Mouse (Mus musculus): ENCODE results near the gene Ccna1. TPM values are rescaled to one million over a fixed set of nuclear protein-coding genes. Genes with fewer than 3 reads are reported as not detected.

Ccna1 gene
- polyA plus RNA-seq, 1 experiment, result not detected

GRCm38 (mm10) chr3:55056376-55056775, 1.1 kb upstream of the Ccna1 start:
- H3K4me1 ChIP-seq (ENCODE audit: control insufficient read depth, insufficient read depth, low read length), result no peaks in the 10 kb centered on the region
- WGBS, result 61% methylated on average over 8 of the region's 8 CpGs
- TF ChIP-seq POLR2A (IDR thresholded peaks at IDR 0.05; ENCODE audit: borderline replicate concordance, control insufficient read depth, low read depth, low read length) (no peak), CTCF (IDR thresholded peaks at IDR 0.05; ENCODE audit: control insufficient read depth, insufficient read depth, low read length) (no peak)
- H3K4me3 ChIP-seq (replicated peaks; ENCODE audit: control insufficient read depth, low read depth, low read length), result no peak overlapping the region
- H3K27ac ChIP-seq (ENCODE audit: control insufficient read depth, insufficient read depth, low read depth, low read length, poor library complexity), result no peak overlapping the region

GRCm38 (mm10) chr3:55055747-55056120, 433 bp upstream of the Ccna1 start:
- 10% methylated on average over 11 of the region's 11 CpGs for WGBS
- Histone ChIP-seq H3K4me3 (replicated peaks; ENCODE audit: control insufficient read depth, low read depth, low read length) (no peak overlapping the region), H3K4me1 (ENCODE audit: control insufficient read depth, insufficient read depth, low read length) (no peaks in the 10 kb centered on the region), H3K27ac (ENCODE audit: control insufficient read depth, insufficient read depth, low read depth, low read length, poor library complexity) (no peak overlapping the region)
- TF ChIP-seq POLR2A (IDR thresholded peaks at IDR 0.05; ENCODE audit: borderline replicate concordance, control insufficient read depth, low read depth, low read length) (no peak), CTCF (IDR thresholded peaks at IDR 0.05; ENCODE audit: control insufficient read depth, insufficient read depth, low read length) (no peak)

- Histone ChIP-seq H3K4me1 (ENCODE audit: control insufficient read depth, insufficient read depth, low read length) (no peaks in the 10 kb centered on the region), H3K4me3 (replicated peaks; ENCODE audit: control insufficient read depth, low read depth, low read length) (no peak overlapping the region), H3K27ac (ENCODE audit: control insufficient read depth, insufficient read depth, low read depth, low read length, poor library complexity) (no peak overlapping the region)
- WGBS, result 45% methylated on average over 6 of the region's 6 CpGs
- TF ChIP-seq POLR2A (IDR thresholded peaks at IDR 0.05; ENCODE audit: borderline replicate concordance, control insufficient read depth, low read depth, low read length), result no peak
- no peak for TF ChIP-seq CTCF (IDR thresholded peaks at IDR 0.05; ENCODE audit: control insufficient read depth, insufficient read depth, low read length)
These were observed 1.1 kb downstream of the Ccna1 start for GRCm38 (mm10) chr3:55054231-55054630.

GRCm38 (mm10) chr3:55044601-55045370, 10.5 kb downstream of the Ccna1 start:
- Histone ChIP-seq H3K4me3 (replicated peaks; ENCODE audit: control insufficient read depth, low read depth, low read length) (no peak overlapping the region), H3K4me1 (ENCODE audit: control insufficient read depth, insufficient read depth, low read length) (no peaks in the 10 kb centered on the region), H3K27ac (ENCODE audit: control insufficient read depth, insufficient read depth, low read depth, low read length, poor library complexity) (no peak overlapping the region)
- TF ChIP-seq CTCF (IDR thresholded peaks at IDR 0.05; ENCODE audit: control insufficient read depth, insufficient read depth, low read length) (no peak), POLR2A (IDR thresholded peaks at IDR 0.05; ENCODE audit: borderline replicate concordance, control insufficient read depth, low read depth, low read length) (no peak)
- WGBS, result 76% methylated on average over 8 of the region's 8 CpGs

- 78% methylated on average over 5 of the region's 5 CpGs for WGBS
- H3K4me3 ChIP-seq (replicated peaks; ENCODE audit: control insufficient read depth, low read depth, low read length), result no peak overlapping the region
- no peak for TF ChIP-seq CTCF (IDR thresholded peaks at IDR 0.05; ENCODE audit: control insufficient read depth, insufficient read depth, low read length)
- TF ChIP-seq POLR2A (IDR thresholded peaks at IDR 0.05; ENCODE audit: borderline replicate concordance, control insufficient read depth, low read depth, low read length), result no peak
- H3K4me1 ChIP-seq (ENCODE audit: control insufficient read depth, insufficient read depth, low read length), result no peaks in the 10 kb centered on the region
- no peak overlapping the region for H3K27ac ChIP-seq (ENCODE audit: control insufficient read depth, insufficient read depth, low read depth, low read length, poor library complexity)
These were observed 17.7 kb downstream of the Ccna1 start for GRCm38 (mm10) chr3:55037608-55038007.

- no peak for TF ChIP-seq POLR2A (IDR thresholded peaks at IDR 0.05; ENCODE audit: borderline replicate concordance, control insufficient read depth, low read depth, low read length)
- TF ChIP-seq CTCF (IDR thresholded peaks at IDR 0.05; ENCODE audit: control insufficient read depth, insufficient read depth, low read length), result no peak
- Histone ChIP-seq H3K4me3 (replicated peaks; ENCODE audit: control insufficient read depth, low read depth, low read length) (no peak overlapping the region), H3K27ac (ENCODE audit: control insufficient read depth, insufficient read depth, low read depth, low read length, poor library complexity) (no peak overlapping the region), H3K4me1 (ENCODE audit: control insufficient read depth, insufficient read depth, low read length) (no peaks in the 10 kb centered on the region)
- 72% methylated on average over 7 of the region's 7 CpGs for WGBS
These were observed 27.9 kb downstream of the Ccna1 start for GRCm38 (mm10) chr3:55027271-55027840.

- H3K4me1 ChIP-seq (ENCODE audit: control insufficient read depth, insufficient read depth, low read length), result no peaks in the 10 kb centered on the region
- 84% methylated on average over 3 of the region's 3 CpGs for WGBS
- no peak overlapping the region for H3K27ac ChIP-seq (ENCODE audit: control insufficient read depth, insufficient read depth, low read depth, low read length, poor library complexity)
- TF ChIP-seq POLR2A (IDR thresholded peaks at IDR 0.05; ENCODE audit: borderline replicate concordance, control insufficient read depth, low read depth, low read length) (no peak), CTCF (IDR thresholded peaks at IDR 0.05; ENCODE audit: control insufficient read depth, insufficient read depth, low read length) (no peak)
- no peak overlapping the region for H3K4me3 ChIP-seq (replicated peaks; ENCODE audit: control insufficient read depth, low read depth, low read length)
These were observed 29.8 kb downstream of the Ccna1 start for GRCm38 (mm10) chr3:55025502-55025901.

GRCm38 (mm10) chr3:55023347-55023746, 32.0 kb downstream of the Ccna1 start:
- Histone ChIP-seq H3K4me3 (replicated peaks; ENCODE audit: control insufficient read depth, low read depth, low read length) (no peak overlapping the region), H3K4me1 (ENCODE audit: control insufficient read depth, insufficient read depth, low read length) (no peaks in the 10 kb centered on the region), H3K27ac (ENCODE audit: control insufficient read depth, insufficient read depth, low read depth, low read length, poor library complexity) (no peak overlapping the region)
- TF ChIP-seq POLR2A (IDR thresholded peaks at IDR 0.05; ENCODE audit: borderline replicate concordance, control insufficient read depth, low read depth, low read length), result no peak
- no peak for TF ChIP-seq CTCF (IDR thresholded peaks at IDR 0.05; ENCODE audit: control insufficient read depth, insufficient read depth, low read length)
- 94% methylated on average over 1 of the region's 1 CpGs for WGBS
